Comparison of ENCODE assay signal across 8 mouse cellular contexts in the genomic region with DNA sequence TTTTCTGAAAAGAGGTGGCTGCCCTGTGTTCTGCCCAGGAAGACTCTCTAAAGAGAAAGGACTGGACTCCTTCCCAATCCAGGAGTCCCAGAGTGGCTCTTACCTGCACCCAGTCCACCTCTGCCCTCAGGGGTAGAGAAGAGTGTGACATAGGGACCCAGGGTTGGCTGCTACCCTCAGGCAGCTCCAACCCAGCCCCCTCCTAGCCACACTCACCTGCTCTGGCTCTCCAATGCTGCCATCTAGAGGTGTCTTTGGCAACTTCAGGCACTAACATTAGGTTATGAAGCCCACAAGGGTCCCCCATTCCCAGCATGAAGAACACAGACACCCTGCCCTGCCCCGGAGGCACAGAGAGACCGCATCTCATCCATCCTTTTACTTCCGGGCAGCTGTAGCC.
A peak's percentile ranks its signal among the peaks of the same experiment; 100 is the strongest.
DNase-seq lines count a peak whose midpoint lies in the region; ATAC-seq and TF ChIP-seq lines count a peak whose summit lies in the region.

No protein-coding gene starts in this region.

- no peaks in the 10 kb centered on the region for H3K36me3 ChIP-seq in liver, embryonic 14.5 days (replicated peaks; ENCODE audit: control insufficient read depth, insufficient read depth, low read depth)
- H3K36me3 ChIP-seq in forebrain, embryonic 15.5 days = no peaks in the 10 kb centered on the region
- H3K36me3 ChIP-seq in neural tube, embryonic 14.5 days (ENCODE audit: control insufficient read depth, insufficient read depth, low read length) = no peaks in the 10 kb centered on the region

- no peak overlapping the region for H3K4me2 ChIP-seq in liver, embryonic 14.5 days (ENCODE audit: low read depth)
- no peak overlapping the region for H3K4me2 ChIP-seq in forebrain, embryonic 15.5 days (replicated peaks)
- no peak overlapping the region for H3K4me2 ChIP-seq in neural tube, embryonic 14.5 days (ENCODE audit: low read depth, low read length)

- ATAC-seq in liver, embryonic 14.5 days (ENCODE audit: insufficient read depth) = no peak
- ATAC-seq in forebrain, embryonic 15.5 days (replicated peaks) = peak; percentile 67
- peak; percentile 51; the same call in 1 of the 2 replicates for ATAC-seq in neural tube, embryonic 14.5 days (ENCODE audit: low read depth)
- ATAC-seq in megakaryocyte, adult 5-6 weeks (ENCODE audit: poor library complexity, severe bottlenecking) = no peak

- H3K9me3 ChIP-seq in liver, embryonic 14.5 days (ENCODE audit: control insufficient read depth, low read length) = no peaks in the 10 kb centered on the region
- H3K9me3 ChIP-seq in forebrain, embryonic 15.5 days = no peaks in the 10 kb centered on the region
- H3K9me3 ChIP-seq in neural tube, embryonic 14.5 days (ENCODE audit: control insufficient read depth, low read length) = no peaks in the 10 kb centered on the region

- H3K4me3 ChIP-seq in liver, embryonic 14.5 days (ENCODE audit: insufficient read depth in 1 of 2, low read depth in 2 of 2, low read length in 2 of 2) = no peak overlapping the region
- H3K4me3 ChIP-seq in forebrain, embryonic 15.5 days = no peak overlapping the region
- no peak overlapping the region for H3K4me3 ChIP-seq in neural tube, embryonic 14.5 days (ENCODE audit: low read depth, low read length)

- intact Hi-C loops in heart, postnatal 36 days (cut with DNase I) = loop anchor here (5.0 kb wide), 1 partner anchor 710 kb away; no protein-coding TSS in a partner anchor

- TF ChIP-seq CTCF in liver, embryonic 14.5 days (IDR thresholded peaks at IDR 0.05; ENCODE audit: low read depth) = peak; percentile 35

- WGBS in liver, embryonic 14.5 days (ENCODE audit: insufficient replicate concordance) = 42% methylated on average over 3 of the region's 3 CpGs
- 44% methylated on average over 3 of the region's 3 CpGs for WGBS in forebrain, embryonic 15.5 days
- WGBS in neural tube, embryonic 14.5 days = 46% methylated on average over 3 of the region's 3 CpGs

- H3K27ac ChIP-seq in liver, embryonic 14.5 days = no peak overlapping the region
- H3K27ac ChIP-seq in forebrain, embryonic 15.5 days (replicated peaks) = no peak overlapping the region
- H3K27ac ChIP-seq in neural tube, embryonic 14.5 days (ENCODE audit: low read depth, low read length) = no peak overlapping the region

- no peak for DNase-seq in liver, embryonic 14.5 days (ENCODE audit: low read depth in 3 of 3, low spot score in 3 of 3)
- DNase-seq in liver = no peak
- DNase-seq in adrenal gland, adult 2 months = peak; percentile 57
- peak; percentile 44 for DNase-seq in layer of hippocampus, adult 9-10 months (ENCODE audit: low spot score)
- no peak for DNase-seq in heart, postnatal 36 days

- TF ChIP-seq EP300 in liver, embryonic 14.5 days (IDR thresholded peaks at IDR 0.05; ENCODE audit: low read depth) = no peak

- H3K27me3 ChIP-seq in liver, embryonic 14.5 days (ENCODE audit: control insufficient read depth, insufficient read depth, low read length) = no peaks in the 10 kb centered on the region
- no peaks in the 10 kb centered on the region for H3K27me3 ChIP-seq in forebrain, embryonic 15.5 days
- no peaks in the 10 kb centered on the region for H3K27me3 ChIP-seq in neural tube, embryonic 14.5 days (ENCODE audit: control insufficient read depth, insufficient read depth, low read length)

- H3K9ac ChIP-seq in liver, embryonic 14.5 days (replicated peaks) = no peak overlapping the region
- H3K9ac ChIP-seq in forebrain, embryonic 15.5 days (replicated peaks) = no peak overlapping the region
- no peak overlapping the region for H3K9ac ChIP-seq in neural tube, embryonic 14.5 days (replicated peaks; ENCODE audit: low read depth, low read length)

- H3K4me1 ChIP-seq in liver, embryonic 14.5 days (replicated peaks; ENCODE audit: control insufficient read depth in 2 of 2, insufficient read depth in 2 of 2, low read length in 1 of 2) = no peaks in the 10 kb centered on the region
- H3K4me1 ChIP-seq in forebrain, embryonic 15.5 days = peaks cover 11% of the 10 kb centered on the region
- H3K4me1 ChIP-seq in neural tube, embryonic 14.5 days (ENCODE audit: control insufficient read depth, insufficient read depth, low read length) = no peaks in the 10 kb centered on the region

Comparison
In these comparisons a context has a peak if more than half of its experiments do, and no peak if none do; other contexts are left out.
1. ATAC-seq: peak in forebrain, embryonic 15.5 days (single experiment) and neural tube, embryonic 14.5 days (single experiment); none in liver, embryonic 14.5 days (single experiment) and megakaryocyte, adult 5-6 weeks (single experiment).
2. DNase-seq: peak in adrenal gland, adult 2 months (single experiment) and layer of hippocampus, adult 9-10 months (single experiment); none in liver, embryonic 14.5 days (0 of 3), liver (single experiment) and heart, postnatal 36 days (0 of 2).